Mouse (Mus musculus): Measurements from ENCODE around the gene Bcas3.

Bcas3 gene

DNA sequence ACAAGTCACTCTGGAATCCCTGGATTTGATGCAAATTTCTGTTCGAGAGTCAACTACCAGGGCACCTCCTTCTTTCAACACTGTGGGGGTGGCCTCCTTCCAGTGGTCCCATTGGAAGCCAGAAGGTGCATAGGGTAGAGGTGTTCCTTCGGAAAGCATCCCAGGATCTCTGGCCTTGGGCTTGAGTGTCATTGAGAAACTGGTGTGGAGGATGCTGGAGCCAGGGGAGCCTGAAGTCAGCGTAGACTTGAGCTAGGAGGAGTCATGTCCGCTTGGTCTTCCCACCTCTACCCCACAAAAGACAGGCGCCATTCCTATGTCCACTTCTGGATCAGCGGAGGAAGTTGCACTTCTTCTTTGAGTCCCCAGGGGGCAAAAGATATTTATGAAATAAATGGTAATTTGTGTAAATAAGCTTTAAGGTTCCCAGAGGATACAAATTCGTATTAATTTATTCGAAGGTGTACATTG is 488.3 kb downstream of the Bcas3 start:
- DNase-seq (ENCODE audit: low read depth, low spot score) = peak; percentile 15

DNA sequence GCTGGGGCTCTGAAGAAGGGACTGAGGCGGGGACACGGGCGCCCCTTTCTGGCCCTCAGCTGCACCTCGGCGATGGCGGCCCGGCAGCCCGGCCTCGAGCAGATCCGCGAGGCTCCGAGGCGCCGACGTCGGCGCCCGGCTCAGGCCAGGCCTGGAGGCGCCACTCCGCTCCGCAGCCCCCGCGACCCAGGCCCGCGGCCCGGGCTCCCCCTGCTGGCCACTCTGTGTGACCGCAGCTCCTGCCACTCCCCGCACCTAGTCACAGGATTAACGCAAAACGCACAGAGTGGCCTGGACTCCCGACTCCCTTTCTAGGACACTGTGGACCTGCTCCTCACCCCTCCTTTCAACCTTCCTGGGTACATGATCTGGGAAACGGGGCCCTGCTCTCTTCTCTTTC is 489.0 kb downstream of the Bcas3 start:
- DNase-seq (ENCODE audit: low read depth, low spot score) = peak; percentile 73

DNA sequence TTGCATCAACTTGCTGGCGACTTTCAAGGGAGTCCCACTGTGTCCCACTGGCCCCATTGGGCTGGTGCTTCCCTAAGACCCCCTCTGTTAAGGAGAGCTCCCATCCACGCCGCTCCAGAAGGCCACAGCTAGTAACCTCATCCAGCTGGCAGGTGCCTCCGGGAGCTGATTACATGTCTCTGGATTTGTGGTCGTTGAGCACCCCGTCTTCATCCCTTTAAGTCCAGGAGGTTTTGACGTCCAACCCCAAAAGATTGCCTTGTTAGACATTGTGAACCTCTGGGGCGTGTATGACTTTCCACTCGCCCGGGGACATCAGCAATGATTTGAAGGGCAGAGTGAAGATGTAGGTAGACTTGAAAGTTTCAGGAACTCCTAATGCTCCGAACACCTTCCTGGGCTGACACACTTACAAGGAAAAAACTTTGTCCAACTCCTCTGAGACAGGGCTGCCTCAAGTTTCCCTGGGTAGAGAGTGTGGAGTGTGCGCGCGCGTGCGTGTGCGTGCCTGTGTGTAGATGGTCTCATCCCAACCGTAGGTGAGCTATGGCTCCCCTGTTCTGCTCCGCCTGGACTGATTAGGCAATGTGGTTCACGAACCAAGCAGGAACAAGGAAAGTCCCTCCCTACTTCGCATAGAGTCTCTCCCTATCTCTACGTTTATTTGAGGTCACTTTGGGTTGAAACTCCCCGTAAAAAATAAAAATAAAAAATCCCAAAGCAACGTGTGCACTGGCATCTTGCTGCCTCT is 489.8 kb downstream of the Bcas3 start:
- DNase-seq (ENCODE audit: low read depth, low spot score) = no peak

DNA sequence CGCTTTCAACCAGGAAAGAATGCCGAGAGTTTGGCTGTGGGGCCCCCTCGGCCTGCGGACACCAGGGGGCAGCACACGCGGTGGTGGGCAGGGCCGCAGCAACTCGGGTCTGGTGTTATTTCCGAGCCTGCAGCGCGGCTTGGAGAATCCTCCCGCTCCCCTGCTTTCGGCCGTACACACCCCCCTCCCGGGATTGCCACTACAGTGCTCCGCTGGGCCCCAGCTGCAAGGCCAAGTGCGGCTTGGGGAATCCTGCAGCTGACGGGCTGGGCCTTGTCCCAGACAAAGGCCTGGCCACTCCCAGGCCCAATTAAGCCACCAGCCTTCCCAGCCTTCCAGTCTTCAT is 490.4 kb downstream of the Bcas3 start:
- DNase-seq (ENCODE audit: low read depth, low spot score) = peak; percentile 80

DNA sequence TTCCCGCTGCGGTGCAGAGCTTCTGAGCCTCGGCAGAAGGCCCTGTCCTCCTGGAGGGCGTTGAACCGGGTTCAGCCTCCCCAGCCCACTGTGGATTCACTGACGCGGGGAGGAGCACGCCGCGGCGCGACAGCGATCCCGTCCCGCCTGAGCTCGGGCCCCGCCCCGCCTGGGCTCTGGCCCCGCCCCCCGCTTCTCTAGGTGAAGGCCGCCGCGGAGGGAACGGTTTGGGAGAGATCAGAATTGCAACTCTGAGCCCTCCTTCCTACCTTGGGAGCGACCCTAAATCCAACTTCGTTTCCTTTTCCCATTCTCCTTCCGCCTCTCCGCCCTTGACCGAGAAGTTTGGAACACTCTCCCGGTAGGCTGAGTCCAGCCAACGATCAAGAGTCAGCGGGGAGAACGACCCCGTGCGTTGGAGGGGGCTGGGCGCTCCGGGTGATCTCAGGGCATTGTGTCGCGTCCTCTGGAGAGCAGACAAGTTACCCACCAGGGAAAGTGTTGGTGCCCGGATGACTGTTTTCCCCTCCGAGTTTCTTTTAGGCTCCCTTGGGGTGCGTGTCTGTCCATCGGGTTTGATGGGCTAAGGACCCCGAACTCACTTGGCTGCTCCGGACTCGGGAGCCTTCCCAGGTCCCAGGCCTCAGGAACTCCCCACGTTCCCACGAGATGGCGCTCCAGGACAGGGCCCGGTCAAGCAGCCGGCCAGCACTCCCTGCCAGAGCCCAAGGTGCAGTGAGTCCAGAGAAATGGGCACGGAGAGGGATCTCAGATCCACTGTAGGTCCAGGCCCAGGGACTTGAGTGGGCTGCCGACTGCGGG is 491.4 kb downstream of the Bcas3 start:
- peak; percentile 73 for DNase-seq (ENCODE audit: low read depth, low spot score)

DNA sequence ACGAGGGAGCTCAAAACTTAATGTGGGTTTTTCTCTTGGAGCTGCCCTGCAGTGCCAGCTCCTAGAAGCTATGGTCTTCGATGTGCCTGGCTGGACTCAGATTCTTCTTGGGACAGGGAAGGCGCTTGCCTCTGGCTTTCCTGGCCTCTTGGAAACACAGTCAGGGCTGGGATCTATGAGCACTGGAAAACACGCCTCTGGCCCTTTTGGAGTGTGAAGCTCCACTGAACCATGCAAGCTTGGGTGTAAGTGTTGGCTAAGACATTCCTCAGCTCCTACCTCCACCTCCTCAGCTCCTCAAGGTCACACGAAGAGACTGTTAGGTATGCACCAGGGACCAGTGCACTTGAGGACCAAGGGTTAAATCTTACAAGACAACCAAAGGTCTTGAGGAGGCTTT is 492.0 kb downstream of the Bcas3 start:
- no peak for DNase-seq (ENCODE audit: low read depth, low spot score)

DNA sequence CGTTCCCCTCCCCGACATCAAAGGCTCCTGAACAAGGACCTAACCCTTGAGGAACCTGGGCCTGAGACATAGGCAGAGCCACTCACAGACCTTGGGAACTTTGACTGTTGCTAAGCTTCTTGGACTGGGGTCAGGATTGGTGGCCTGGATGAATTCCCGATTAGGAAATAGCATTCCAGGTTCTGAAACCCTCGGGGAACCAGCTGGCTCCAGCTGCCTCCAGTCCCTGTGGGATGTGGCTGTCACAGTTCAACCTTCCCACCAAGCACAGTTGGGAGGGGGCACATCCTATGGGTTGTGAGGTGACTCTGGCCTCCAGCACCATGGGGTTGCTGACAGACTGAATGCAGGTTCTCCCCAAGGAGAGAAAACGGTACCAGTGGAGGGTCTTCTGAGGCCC is 493.0 kb downstream of the Bcas3 start:
- DNase-seq (ENCODE audit: low read depth, low spot score) = no peak

DNA sequence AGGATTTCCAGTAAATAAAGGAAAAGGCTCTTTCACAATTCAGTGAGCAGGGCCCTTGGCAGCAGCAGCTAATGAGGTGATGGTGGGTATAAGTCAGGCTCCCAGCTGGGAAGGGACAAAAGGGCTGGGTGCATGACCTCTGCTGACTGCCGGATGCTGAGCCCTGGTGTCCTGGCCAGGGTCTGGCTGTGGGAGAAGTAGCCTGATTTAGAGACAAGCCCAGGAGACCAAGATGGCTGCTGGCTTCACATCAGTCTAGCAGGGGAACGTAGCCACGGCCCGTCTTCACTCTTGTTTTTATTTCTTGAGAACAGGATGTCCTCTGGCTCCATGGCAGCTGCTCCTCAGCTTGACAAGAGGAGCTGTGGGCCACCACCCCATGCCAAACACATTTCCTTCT is 493.5 kb downstream of the Bcas3 start:
- DNase-seq (ENCODE audit: low read depth, low spot score) = no peak

DNA sequence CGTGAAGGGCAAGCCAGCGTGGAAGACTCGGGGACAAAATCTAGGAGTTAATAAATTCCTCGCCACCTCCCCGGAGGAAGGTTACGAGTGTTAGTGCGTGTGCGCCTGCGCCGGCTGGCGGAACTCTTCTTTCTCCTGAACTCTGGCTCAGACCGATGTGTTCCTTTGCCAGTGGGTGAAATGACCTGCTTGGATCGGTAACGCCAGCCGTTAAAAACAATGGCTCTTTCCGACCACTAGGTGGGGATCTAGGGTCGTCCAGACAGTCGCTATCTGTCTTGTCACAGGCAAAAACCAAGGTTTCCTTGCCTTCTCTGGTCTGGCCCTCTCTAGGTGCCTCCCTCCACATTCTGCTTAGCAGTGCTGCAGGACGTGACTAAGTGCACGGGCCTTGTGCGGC is 496.1 kb downstream of the Bcas3 start:
- DNase-seq (ENCODE audit: low read depth, low spot score) = peak; percentile 79

DNA sequence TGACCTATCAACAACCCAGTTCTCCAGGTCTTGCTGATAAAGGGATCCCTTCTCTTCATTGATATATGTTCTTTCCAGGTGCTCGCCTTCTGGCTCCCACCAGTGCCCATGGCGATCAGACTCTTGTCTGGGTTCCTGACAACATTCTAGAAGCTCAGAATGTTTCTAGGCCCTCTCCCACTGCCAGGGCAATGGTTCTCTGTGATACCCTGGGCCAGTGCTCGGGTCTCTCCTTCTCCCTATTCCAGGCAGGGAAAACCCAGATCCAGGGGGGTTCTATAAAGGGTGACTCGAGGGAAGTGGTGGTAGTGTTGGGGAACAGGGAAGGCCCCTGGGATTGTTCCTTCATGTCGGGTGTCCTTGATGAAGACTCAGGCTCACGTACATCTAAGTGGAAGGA is 497.3 kb downstream of the Bcas3 start, which contains the start of gene Gm11444:
Gene Gm11444, minus strand, starts transcription at position 101 of the 400 bp plus-strand sequence.
- no peak for DNase-seq (ENCODE audit: low read depth, low spot score)

DNA sequence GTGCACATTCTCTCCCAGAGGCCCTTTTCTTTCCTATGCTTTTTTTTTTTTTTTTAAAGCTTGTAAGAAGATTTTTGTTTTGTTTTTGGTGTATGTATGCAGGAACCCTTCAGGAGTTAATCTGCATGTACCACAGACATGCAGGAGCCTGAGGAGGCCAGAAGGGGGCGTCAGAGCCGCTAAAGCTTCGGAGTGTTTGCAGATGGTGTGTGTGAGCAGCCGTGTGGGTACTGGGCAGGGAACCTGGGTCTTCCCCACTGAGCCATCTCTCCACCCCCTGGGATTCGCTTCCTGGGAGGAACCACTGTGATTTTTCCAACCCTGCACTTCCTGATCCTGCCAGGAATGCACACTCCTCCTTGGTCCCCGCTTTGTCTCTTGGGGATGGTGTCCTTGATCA is 497.8 kb downstream of the Bcas3 start:
- DNase-seq (ENCODE audit: low read depth, low spot score) = no peak

DNA sequence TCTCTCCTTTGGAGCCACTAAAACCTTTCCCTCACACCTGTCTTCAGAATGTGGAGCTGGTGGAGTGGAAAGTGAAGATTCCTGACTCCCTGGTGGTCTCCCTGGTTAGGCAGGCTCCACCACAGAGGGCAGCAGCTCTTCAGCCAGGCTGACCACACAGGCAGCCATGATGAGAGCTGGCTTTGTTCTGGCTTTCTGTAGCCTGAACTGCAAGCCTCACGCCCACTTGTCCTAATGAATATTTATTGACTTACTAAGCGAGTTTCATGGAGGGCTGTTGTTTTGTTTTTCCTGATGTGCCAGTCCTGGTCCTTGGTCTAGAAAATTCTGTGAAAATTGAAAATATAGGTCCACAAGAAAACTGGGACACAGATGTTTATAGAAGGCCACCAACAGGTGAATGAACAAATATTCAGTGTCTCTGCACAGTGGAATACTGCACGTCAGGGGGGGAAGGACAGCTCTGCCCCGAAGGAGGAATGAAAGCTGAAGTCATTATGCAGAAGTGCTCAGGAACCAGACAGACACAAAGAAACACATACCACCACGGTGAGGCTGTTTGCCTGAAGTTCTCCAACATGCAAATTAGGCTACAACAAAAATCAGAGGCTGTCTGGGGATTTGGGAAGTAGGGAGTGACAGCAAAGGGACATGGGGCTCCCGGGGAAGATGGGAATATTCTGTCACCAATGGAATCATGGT is 505.2 kb downstream of the Bcas3 start:
- no peak for DNase-seq (ENCODE audit: low read depth, low spot score)

DNA sequence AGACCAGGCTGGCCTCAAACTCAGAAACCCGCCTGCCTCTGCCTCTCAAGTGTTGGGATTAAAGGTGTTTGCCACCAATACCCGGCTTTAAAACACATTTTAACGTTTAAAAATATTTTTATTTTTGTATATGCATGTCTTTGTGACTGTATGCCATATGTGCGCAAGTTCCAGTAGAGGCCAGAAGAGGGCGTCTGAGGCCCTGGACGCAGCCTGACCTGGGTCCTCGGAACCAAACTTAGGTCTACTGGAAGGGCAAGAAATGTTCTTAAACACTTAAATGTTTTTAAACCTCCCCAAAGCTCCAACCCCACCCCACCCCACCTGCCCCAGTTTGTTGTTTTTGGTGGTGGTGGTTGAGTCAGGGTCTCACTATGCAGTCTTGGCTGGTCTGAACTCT is 511.4 kb downstream of the Bcas3 start:
- peak; percentile 26 for DNase-seq (ENCODE audit: low read depth, low spot score)
